Mouse (Mus musculus) ES-Bruce4 (cell line): Measurements from ENCODE around the gene Prrc2b.

Experiments used
- CTCF ChIP-seq: IDR thresholded peaks from one replicate; pipeline ENCODE4 v1.8.1; 2011; ENCODE audit warnings: low read depth, low read length
- EP300 ChIP-seq: IDR thresholded peaks from 2 replicates; pipeline ENCODE4 v1.6.1; 2011; ENCODE audit warnings: low read depth, low read length; ENCODE audit not compliant: insufficient read depth
- POLR2A ChIP-seq: IDR thresholded peaks from one replicate; pipeline ENCODE4 v1.8.1; 2011; ENCODE audit warnings: low read length; ENCODE audit not compliant: insufficient read depth

DNA sequence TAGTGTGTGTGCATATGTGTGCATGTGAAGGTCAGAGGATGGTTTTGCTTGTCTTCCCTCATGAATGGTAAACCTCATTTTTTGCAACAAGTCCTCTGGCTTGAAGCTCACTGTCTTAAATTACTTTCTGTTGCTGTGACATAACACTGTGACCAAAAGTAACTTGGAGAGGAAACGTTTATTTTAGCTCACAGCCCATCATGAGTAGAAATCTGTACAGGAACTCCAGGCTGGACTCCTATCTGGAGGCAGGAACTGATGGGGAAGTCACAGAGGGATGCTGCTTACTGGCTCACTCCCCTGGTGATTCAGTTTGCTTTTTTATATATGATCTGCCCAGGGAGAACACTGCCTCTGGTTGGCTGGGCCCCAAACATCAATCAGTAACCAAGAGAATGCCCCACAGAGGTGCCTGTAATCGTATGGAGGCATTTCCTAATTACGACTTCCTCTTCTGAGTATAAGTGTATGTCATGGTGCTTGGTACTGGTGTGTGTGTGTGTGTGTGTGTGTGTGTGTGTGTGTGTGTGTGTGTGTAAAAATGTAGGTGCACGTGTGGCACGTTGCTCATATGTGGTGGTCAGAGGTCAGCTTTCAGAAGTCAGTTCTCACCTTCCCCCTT is 38.3 kb downstream of the Prrc2b start:
- TF ChIP-seq CTCF: no peak
- TF ChIP-seq EP300: no peak
- no peak for TF ChIP-seq POLR2A
